Mouse (Mus musculus) natural killer cell, adult 2 months (primary cell): ENCODE data around the gene Gm5447.

Experiments
- DNase-seq, 2 experiments: peaks; one replicate each; pipeline ENCODE4 v3.0.0; 2022; ENCODE audit warnings: low spot score in 2 of 2

Gene Gm5447

DNA sequence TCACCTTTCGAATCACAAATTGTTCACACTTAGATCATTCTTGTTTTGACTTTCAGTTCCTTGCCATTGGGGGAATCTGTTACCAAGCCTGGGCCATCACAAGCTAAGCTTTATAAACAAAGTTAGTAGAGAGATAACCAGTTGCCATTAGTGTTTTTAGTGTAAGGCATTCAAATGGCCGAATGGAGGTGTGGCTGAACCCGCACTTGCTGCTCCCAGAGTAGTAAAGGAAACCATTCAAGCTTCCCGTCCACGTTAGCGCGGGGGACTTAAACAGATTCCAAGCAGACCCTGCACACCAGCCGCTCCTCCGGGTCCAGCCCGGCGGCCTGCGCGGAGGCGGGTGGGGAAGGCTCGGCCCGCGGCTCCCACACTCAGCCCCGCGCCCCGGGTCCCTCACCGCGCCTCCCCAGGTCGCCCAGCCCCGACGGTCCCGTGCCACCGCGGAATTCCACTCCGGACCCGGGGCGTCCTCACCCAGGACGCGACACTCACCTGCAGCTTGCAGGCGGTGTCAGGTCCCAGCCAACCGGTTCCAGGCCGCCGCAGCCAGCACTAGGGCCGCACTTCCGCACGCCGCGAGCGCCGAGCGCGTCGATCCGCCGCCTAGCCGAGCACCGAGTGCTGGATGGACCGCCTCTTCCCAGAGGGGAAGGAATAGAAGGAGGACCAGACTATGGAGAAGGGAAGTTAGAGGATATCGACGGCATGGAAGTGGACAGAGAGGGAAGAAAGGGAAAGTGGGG, at the start of gene Gm5447, which contains the start of gene Exoc2:
Gene Gm5447 (plus strand): TSS at position 704 of the 746 bp plus-strand sequence.
Gene Exoc2 (minus strand): TSS at position 593 of the 746 bp plus-strand sequence.
- peak; percentile 63 to 73 for DNase-seq

- DNase-seq: no peak
These were observed 49.7 kb upstream of the Gm5447 start for GRCm38 (mm10) chr13:30924269-30924668.

GRCm38 (mm10) chr13:30929119-30929518, 44.9 kb upstream of the Gm5447 start:
- no peak for DNase-seq

DNA sequence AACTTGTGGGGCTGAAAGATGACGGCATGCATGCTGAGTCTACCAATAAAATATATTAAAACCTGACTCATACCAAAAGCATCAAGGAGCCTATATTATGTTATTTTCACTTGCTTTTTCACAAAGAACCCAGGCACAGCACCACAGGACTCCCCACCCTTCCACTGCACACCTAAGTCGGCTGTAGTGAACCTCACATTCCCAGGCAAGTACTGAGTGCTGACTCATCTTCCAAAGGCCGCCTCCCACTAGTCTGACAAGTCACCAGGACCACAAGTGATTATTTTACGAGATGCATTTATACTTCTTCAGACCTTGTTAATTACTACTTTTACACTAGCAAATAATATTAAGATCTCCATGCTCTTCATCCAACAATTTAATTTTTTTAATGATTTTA, 42.4 kb upstream of the Gm5447 start:
- no peak for DNase-seq

- peak in 1 of 2 experiments; percentile 42 for DNase-seq
These were observed 41.0 kb upstream of the Gm5447 start for GRCm38 (mm10) chr13:30932972-30933371.

- no peak for DNase-seq
These were observed 28.2 kb upstream of the Gm5447 start for GRCm38 (mm10) chr13:30945788-30946187.

DNA sequence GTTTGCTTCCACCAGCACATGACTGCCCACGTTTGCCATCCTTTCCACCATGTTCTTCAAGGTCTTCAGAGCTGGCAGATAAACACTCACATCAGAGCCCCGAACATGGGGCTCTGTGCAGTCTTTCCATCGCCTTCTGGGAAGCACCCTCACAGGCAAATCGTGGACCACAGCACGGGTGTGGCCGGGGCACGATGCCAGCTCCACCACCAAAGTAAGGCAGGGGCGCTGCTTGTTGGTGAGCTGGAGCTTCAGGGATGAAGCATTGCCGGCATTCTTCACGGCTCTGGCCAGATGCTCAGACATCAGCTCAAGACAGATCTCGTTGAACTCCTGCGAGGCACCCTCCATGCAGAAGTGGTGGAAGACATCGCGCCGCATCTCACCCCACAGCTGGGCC, 26.9 kb upstream of the Gm5447 start:
- no peak for DNase-seq

- DNase-seq: no peak
These were observed 26.5 kb upstream of the Gm5447 start, which contains the start of gene Hus1b for GRCm38 (mm10) chr13:30947540-30947939. Gene Hus1b, minus strand, starts transcription at chr13:30947759.

DNA sequence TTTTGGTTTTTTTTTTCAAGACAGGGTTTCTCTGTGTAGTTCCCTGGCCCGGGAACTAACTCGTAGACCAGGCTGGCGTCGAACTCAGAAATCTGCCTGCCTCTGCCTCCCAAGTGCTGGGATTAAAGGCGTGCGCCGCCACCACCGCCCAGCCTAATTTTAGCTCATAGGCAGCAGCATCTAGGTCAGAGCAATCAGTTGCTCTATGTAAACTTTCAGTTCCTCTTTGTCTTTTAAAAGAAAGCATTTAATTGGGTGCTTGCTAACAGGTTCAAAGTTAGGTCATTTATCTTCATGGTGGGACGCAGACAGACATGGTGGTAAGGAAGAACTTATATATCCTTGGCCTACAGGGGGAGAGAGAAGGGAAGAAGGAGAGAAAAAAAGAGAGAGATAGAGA, 24.8 kb upstream of the Gm5447 start:
- no peak for DNase-seq

DNA sequence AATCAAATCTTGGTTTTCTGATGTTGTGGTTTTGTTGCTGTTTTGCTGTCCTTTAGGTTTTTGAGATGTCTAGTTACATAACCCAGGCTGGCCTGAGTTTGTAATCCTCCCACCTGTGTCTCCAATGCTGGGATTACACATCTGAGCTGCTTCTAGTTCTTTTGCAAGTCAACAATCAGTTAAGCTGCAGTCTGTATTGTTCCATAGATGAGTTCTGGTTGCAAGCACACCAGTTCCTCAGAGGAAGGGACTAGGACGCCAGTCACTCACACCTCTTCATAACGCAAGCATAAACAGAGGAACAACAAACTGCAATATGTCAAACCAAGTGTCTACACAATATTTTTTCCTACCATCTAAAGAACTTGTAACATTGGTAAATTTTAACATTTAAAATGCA, 22.0 kb upstream of the Gm5447 start:
- DNase-seq: no peak

DNA sequence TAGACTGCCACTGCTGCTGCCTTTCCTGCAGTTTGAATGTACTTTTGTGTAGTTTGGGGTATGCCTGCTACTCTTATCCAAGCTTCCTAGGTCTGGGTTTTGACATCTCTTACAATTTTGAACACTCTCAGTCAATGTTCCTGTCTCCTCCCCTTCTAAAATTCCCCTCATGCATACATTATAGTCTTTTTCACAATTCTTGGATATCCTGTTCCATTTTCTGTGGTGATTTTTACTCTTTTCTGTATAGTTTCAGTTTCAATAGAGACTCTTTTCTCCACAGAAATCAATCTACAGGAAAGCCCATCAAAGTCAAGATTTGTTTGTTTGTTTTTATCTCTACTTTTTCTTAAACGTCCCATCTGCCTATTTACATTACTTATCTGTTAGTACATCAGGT, 20.4 kb upstream of the Gm5447 start:
- no peak for DNase-seq

DNA sequence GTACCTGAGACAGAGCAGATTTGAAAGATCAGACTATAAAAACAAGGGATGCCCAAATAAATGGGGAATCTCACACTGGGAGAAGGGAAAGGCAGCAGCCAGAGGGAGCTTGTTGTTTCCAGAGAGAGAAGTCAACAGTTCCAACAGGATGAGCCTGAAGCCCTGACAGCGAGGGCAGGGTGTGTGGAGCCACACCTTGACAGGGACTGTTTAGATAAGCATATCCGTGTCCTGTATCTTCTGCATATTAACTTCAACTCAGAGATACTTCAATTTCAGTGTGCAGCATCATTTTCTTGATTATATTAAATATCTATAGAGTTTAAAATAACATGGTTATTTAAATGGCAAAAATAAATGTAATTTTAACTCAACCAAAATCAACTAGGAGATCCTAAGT, 13.3 kb upstream of the Gm5447 start:
- DNase-seq: no peak

DNA sequence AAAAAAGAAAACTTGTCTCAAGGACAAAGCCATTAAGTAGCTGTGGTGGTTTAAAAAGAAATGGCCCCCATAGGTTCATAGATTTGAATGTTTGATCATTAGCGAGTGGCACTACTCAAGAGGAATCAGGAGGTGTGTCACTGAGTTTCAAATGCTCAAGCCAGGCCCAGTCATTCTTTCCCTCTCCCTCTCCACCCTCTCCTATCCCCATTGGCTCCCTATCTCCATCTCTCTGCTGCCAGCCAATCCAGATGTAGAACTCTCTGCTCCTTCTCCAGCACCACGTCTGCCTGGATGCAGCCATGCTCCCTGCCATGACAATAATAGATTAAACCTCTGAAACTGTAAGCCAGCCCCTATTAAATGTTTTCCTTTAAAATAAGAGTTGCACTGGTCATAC, 12.1 kb upstream of the Gm5447 start:
- DNase-seq: no peak

DNA sequence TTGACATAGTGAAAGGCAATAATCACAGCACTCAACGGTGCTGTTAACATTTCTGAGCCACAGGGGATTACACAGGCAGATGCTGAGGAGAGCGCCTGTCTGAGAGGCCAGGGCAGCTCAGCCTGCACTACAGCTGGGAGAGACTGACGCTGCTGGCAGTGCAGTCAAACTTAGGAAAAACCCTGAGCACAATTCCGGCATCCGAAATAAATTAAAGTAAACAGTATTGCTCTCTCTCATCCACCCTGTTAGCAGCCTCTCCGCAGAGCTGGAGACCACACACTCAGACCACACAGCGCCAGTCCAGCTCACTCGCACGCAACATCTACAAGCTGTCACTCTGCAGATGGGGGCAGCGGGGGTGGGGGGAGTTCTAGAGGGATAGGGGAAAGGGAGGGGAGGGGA, 7.5 kb upstream of the Gm5447 start:
- no peak for DNase-seq

- DNase-seq: no peak
These were observed 5.7 kb upstream of the Gm5447 start for GRCm38 (mm10) chr13:30968311-30968710.

DNA sequence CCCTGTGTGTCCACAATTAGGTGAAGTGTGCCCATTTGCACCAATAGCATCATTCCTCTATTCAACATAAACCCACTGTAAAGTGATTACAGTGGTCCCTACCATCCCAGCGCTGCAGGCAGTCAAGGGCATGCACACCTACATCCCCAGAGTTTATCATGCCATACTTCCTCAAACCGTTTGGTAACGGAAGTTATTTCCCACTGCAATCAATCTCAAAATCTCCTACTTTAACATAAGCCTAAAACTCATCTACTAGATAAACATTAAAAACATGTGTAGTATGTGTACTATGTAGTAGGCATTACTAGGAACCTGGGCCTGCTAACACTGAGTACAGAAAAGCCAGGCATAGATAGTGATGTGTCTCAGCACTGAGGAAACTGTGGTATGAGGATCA, 3.0 kb upstream of the Gm5447 start:
- DNase-seq: no peak

- peak; percentile 62 to 68 for DNase-seq
These were observed 1.9 kb upstream of the Gm5447 start for GRCm38 (mm10) chr13:30972102-30972501.

DNA sequence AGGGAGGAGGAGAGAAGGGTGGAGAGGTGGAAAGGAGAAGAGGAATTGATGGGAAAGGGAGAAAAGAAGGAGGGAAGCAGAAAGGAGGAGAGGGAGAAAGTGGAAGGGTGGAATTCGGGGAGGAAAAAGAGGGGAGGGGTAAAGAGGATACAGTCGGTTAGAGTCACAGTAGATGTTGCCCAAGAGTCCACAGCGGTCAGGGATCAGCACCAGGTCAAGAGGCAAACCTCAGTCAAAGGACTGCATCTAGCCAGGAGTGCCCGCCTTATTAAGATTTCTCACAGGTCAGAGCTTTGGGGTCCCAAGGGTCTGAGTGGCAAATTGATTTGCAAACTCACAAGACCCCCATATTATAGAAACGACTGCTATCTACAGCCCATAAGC, 235 bp downstream of the Gm5447 start:
- DNase-seq: no peak

DNA sequence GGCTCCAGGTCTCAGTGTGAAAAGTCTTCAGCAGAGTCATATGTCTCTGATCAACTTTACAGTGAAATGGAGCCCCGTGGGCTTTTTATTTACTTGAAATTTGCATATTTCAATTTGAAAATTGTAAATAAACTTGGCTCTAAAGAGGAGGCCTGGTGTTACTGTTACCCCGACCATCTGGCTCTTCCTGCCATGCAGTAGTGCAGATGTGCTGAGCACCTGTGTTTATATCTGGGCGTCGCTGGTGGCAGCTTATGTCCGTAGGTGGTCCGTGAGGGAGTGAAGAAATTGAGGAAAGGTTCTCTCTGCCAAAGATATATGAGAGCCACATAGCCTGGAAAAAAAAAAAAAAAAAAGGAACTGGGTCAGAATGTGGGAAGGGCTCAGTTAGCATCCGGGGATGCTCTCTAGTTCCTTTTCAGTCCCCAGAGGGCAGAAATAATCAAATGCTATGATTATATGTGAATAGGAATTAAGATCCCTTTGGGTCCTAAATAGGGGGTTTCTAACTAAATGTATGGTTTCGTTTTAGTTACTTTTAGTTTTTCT, 2.6 kb downstream of the Gm5447 start:
- DNase-seq: no peak

DNA sequence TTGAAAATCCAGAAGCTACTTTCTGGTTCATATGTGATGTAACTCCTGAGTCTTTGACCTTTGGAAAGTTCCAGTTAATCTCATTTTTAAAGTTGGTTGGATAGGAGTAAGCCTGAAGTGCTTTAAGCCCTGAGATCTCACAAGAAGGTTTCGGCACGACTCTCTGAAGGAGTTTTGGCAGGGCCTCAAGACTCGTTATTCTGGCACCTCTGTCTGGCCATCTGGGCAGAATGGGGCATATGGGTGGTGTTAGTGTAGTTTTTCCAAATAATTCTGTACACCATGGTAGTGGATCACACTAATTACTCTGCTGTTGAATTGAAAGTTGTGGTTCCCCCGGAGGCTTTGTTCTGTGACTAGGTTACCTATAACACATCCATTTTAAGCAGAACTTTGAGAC, 4.2 kb downstream of the Gm5447 start:
- DNase-seq: no peak

DNA sequence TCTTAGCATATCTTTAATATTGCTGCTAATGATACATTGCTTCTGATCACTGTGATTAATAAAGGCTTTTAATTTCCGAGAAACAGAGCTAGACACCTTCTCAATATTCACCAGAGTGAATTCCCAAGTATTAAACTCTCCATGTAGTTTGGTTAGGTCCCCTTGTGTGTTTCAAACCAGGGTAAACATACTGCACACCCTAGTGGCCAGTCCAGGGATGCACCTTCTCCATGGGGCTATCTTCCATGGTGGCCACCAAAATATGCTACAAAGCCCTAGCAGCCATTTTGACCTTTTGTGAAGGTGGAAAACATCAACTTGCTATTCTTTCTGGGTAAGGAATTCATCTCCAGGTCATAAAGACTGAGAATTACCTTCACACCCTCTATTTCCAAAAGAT, 7.7 kb downstream of the Gm5447 start:
- peak; percentile 47 to 57 for DNase-seq

GRCm38 (mm10) chr13:30985275-30985597, 11.2 kb downstream of the Gm5447 start:
- DNase-seq: no peak

GRCm38 (mm10) chr13:30985598-30986466, 11.8 kb downstream of the Gm5447 start:
- no peak for DNase-seq
